ENCODE assay signal across 8 mouse cellular contexts in genomic region chr19:53945171-53946042, GRCm38 (mm10). TPM values are rescaled to one million over a fixed set of nuclear protein-coding genes. Genes with fewer than 3 reads are reported as not detected.
DNase-seq lines count a peak whose midpoint lies in the region; ATAC-seq and TF ChIP-seq lines count a peak whose summit lies in the region.

No protein-coding gene starts in this region.

- no peak for TF ChIP-seq CTCF in cortical plate, adult 2 months (IDR thresholded peaks at IDR 0.05; ENCODE audit: extremely low read depth, insufficient read depth, low read length)

- TF ChIP-seq POLR2A in cortical plate, adult 2 months (IDR thresholded peaks at IDR 0.05; ENCODE audit: extremely low read depth, insufficient read depth, low read length), result no peak

- H3K36me3 ChIP-seq in intestine, embryonic 14.5 days (ENCODE audit: control insufficient read depth, insufficient read depth, low read length), result no peaks in the 10 kb centered on the region
- no peaks in the 10 kb centered on the region for H3K36me3 ChIP-seq in limb, embryonic 15.5 days
- H3K36me3 ChIP-seq in stomach, embryonic 16.5 days (ENCODE audit: control insufficient read depth, insufficient read depth, low read length), result no peaks in the 10 kb centered on the region

- H3K9me3 ChIP-seq in intestine, embryonic 14.5 days (ENCODE audit: control insufficient read depth, low read length), result no peaks in the 10 kb centered on the region
- no peaks in the 10 kb centered on the region for H3K9me3 ChIP-seq in limb, embryonic 15.5 days
- no peaks in the 10 kb centered on the region for H3K9me3 ChIP-seq in stomach, embryonic 16.5 days (replicated peaks; ENCODE audit: control insufficient read depth, low read length)

- no peak for ATAC-seq in frontal cortex, adult (ENCODE audit: low TSS enrichment)
- ATAC-seq in intestine, embryonic 14.5 days (replicated peaks; ENCODE audit: low FRiP score, low TSS enrichment, low read depth), result peak; percentile 10
- ATAC-seq in limb, embryonic 15.5 days (ENCODE audit: insufficient number of reproducible peaks, low FRiP score, low TSS enrichment, low read depth), result peak; percentile 2; the same call in 1 of the 2 replicates
- ATAC-seq in stomach, embryonic 16.5 days (ENCODE audit: insufficient read depth, low FRiP score), result 0 out of 2 replicates have a peak, but pooled peaks have one; percentile 0

- peak; percentile 31 to 49 for DNase-seq in frontal cortex, postnatal 10 days (ENCODE audit: low spot score in 2 of 2)
- DNase-seq in gastrocnemius, postnatal 25 days, result peak; percentile 35
- peak; percentile 84 for DNase-seq in intestine, embryonic 14.5 days (ENCODE audit: low spot score)
- peak; percentile 66 for DNase-seq in naive thymus-derived CD4-positive, alpha-beta T cell, adult 2 months (ENCODE audit: low read depth)

- peak overlapping the region; percentile 76 for H3K4me3 ChIP-seq in cortical plate, adult 2 months (ENCODE audit: insufficient read depth, low read length)
- peak overlapping the region; percentile 74 for H3K4me3 ChIP-seq in intestine, embryonic 14.5 days (ENCODE audit: low read depth, low read length)
- peak overlapping the region; percentile 98 for H3K4me3 ChIP-seq in limb, embryonic 15.5 days
- peak overlapping the region; percentile 86 for H3K4me3 ChIP-seq in stomach, embryonic 16.5 days (replicated peaks; ENCODE audit: low read length)

- no peak overlapping the region for H3K27ac ChIP-seq in cortical plate, adult 2 months (ENCODE audit: insufficient read depth, low read length)
- peak overlapping the region; percentile 97 for H3K27ac ChIP-seq in intestine, embryonic 14.5 days (ENCODE audit: low read depth)
- H3K27ac ChIP-seq in limb, embryonic 15.5 days, result peak overlapping the region; percentile 97
- peak overlapping the region; percentile 97 for H3K27ac ChIP-seq in stomach, embryonic 16.5 days (ENCODE audit: low read length)

- WGBS in intestine, embryonic 14.5 days, result under 1% methylated on average over 35 of the region's 69 CpGs
- WGBS in limb, embryonic 15.5 days, result under 1% methylated on average over 45 of the region's 69 CpGs
- under 1% methylated on average over 52 of the region's 69 CpGs for WGBS in stomach, embryonic 16.5 days

- peak overlapping the region; percentile 49 for H3K4me2 ChIP-seq in intestine, embryonic 14.5 days (ENCODE audit: low read length)
- H3K4me2 ChIP-seq in limb, embryonic 15.5 days, result peak overlapping the region; percentile 64
- H3K4me2 ChIP-seq in stomach, embryonic 16.5 days (ENCODE audit: low read depth, low read length), result peak overlapping the region; percentile 71

- no peaks in the 10 kb centered on the region for H3K27me3 ChIP-seq in intestine, embryonic 14.5 days (replicated peaks; ENCODE audit: control insufficient read depth, insufficient read depth, low read length)
- no peaks in the 10 kb centered on the region for H3K27me3 ChIP-seq in limb, embryonic 15.5 days
- H3K27me3 ChIP-seq in stomach, embryonic 16.5 days (ENCODE audit: control insufficient read depth, insufficient read depth, low read length), result no peaks in the 10 kb centered on the region

- peaks cover 4% of the 10 kb centered on the region for H3K4me1 ChIP-seq in cortical plate, adult 2 months (ENCODE audit: control insufficient read depth, insufficient read depth, low read length)
- H3K4me1 ChIP-seq in intestine, embryonic 14.5 days (replicated peaks; ENCODE audit: control insufficient read depth, insufficient read depth, low read length), result peaks cover 19% of the 10 kb centered on the region; the same call in 1 of the 2 replicates
- H3K4me1 ChIP-seq in limb, embryonic 15.5 days, result peaks cover 13% of the 10 kb centered on the region
- H3K4me1 ChIP-seq in stomach, embryonic 16.5 days (ENCODE audit: control insufficient read depth, insufficient read depth, low read length), result peaks cover 21% of the 10 kb centered on the region

- peak overlapping the region; percentile 92 for H3K9ac ChIP-seq in intestine, embryonic 14.5 days (ENCODE audit: low read length)
- H3K9ac ChIP-seq in limb, embryonic 15.5 days, result peak overlapping the region; percentile 95
- H3K9ac ChIP-seq in stomach, embryonic 16.5 days (ENCODE audit: low read length), result peak overlapping the region; percentile 97

RNA-seq across cellular contexts. Expression of gene Bbip1, which starts 1.0 kb away (rescaled TPM):
- polyA plus RNA-seq in cortical plate, adult 2 months (2012; rRNA removed), result 81.2 and 89.1 TPM in 2 replicates
- 10 to 100 TPM; 30.7 to 34.1 TPM for total RNA-seq in gastrocnemius, postnatal 25 days (2021)
- polyA plus RNA-seq in intestine, embryonic 14.5 days (2014; fragmentation: Nextera tagmentation; extraction: Ambion mirVana), result 89.9 and 91.4 TPM in 2 replicates
- polyA plus RNA-seq in limb, embryonic 15.5 days (2015; fragmentation: Nextera tagmentation; extraction: Ambion mirVana), result 59.5 and 62.5 TPM in 2 replicates
- 64.8 and 69.9 TPM in 2 replicates for polyA plus RNA-seq in stomach, embryonic 16.5 days (2015; fragmentation: Nextera tagmentation; extraction: Ambion mirVana)

RNA-seq across cellular contexts. Expression of gene Shoc2, which starts 1.3 kb away (rescaled TPM):
- 35.0 and 35.5 TPM in 2 replicates for polyA plus RNA-seq in cortical plate, adult 2 months (2012; rRNA removed)
- total RNA-seq in gastrocnemius, postnatal 25 days (2021), result 10 to 100 TPM; 20.1 to 21.9 TPM
- polyA plus RNA-seq in intestine, embryonic 14.5 days (2014; fragmentation: Nextera tagmentation; extraction: Ambion mirVana), result 49.2 and 54.7 TPM in 2 replicates
- polyA plus RNA-seq in limb, embryonic 15.5 days (2015; fragmentation: Nextera tagmentation; extraction: Ambion mirVana), result 48.5 and 48.9 TPM in 2 replicates
- 51.7 and 53.2 TPM in 2 replicates for polyA plus RNA-seq in stomach, embryonic 16.5 days (2015; fragmentation: Nextera tagmentation; extraction: Ambion mirVana)

RNA-seq across cellular contexts. Expression of gene Pdcd4, which starts 53.4 kb away (rescaled TPM):
- polyA plus RNA-seq in cortical plate, adult 2 months (2012; rRNA removed), result 54.9 and 61.1 TPM in 2 replicates
- 10 to 100 TPM; 11.7 to 21.0 TPM for total RNA-seq in gastrocnemius, postnatal 25 days (2021)
- 68.8 and 72.9 TPM in 2 replicates for polyA plus RNA-seq in intestine, embryonic 14.5 days (2014; fragmentation: Nextera tagmentation; extraction: Ambion mirVana)
- polyA plus RNA-seq in limb, embryonic 15.5 days (2015; fragmentation: Nextera tagmentation; extraction: Ambion mirVana), result 98.4 and 108 TPM in 2 replicates
- 94.1 and 101 TPM in 2 replicates for polyA plus RNA-seq in stomach, embryonic 16.5 days (2015; fragmentation: Nextera tagmentation; extraction: Ambion mirVana)
